Mouse (Mus musculus): ENCODE data around the gene Ptpn3. TPM values are rescaled to one million over a fixed set of nuclear protein-coding genes. Genes with fewer than 3 reads are reported as not detected.

Gene Ptpn3
- total RNA-seq (2021): 10 to 100 TPM; 24.2 to 36.4 TPM
- polyA plus RNA-seq (2012; rRNA removed): 5.3 and 9.0 TPM in 2 replicates
- long read RNA-seq, partial matches to known transcripts: 2 of 5 reads
- long read RNA-seq, other reads (novel, unspliced or antisense): 3 of 5 reads

DNA sequence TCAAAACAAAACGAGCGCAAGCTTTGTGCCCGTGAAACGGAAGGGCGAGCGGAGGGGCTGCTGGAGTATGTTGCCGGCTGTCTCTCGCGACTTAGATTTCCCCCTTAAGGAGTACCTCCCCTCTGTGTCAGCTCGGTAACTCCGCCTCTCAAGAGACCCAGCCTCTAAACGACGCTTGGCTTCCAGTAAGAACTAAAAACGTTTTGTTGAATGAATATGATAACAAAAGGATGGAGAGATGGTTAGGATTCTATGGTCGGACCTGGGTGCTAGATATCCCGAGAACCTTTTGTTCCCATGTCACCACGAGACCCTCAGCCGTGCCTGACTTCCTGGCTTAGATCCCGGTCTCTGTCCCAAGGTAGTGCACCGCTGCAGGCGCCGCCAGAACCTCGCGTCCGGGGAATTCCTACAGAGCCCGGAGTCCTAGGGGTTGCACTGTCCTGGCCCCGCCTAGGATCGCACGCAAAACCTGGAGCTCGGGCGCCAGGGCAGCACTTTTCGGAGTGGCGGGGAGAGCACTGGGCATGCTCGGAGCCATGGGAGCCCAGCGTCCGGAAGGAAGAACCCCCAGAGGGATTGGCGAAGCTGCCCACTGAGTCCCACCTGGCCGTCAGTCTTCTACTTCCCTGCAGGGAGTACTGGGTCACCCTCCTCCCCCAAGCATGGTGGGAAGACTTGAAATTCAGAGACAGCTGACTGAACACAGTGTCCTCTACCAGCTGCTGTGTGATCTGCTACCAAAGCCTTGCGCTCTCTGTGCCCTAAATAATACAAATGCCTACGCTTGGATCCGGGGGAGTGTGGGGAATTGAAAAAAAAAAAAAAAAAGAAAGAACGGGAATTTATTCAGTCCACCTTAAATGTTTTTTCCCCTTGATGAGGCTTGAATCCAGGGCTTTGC lies at the start of gene Ptpn3:
Gene Ptpn3, minus strand, starts transcription at position 428 of the 904 bp plus-strand sequence.
- DNase-seq: peak; percentile 96

DNA sequence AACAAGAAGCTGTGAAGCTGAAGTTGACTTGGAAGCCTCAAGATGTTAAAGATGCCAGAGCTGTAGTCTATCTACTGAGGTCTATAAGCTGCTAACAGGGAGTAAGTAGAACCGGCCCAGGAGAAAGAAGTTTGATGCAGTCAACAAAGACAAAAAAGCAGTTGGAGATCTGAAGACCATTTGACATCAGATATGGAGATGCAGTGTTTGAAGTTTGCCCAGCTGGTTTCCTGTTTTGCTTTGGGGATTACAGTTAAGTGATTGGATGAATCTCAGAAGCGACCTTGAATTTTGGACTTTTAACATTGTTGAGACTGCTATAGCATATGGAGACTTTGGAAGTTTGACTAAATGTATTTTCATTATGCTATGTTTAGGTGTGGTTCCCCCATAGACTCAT lies 48.9 kb upstream of the Ptpn3 start:
- DNase-seq: no peak

DNA sequence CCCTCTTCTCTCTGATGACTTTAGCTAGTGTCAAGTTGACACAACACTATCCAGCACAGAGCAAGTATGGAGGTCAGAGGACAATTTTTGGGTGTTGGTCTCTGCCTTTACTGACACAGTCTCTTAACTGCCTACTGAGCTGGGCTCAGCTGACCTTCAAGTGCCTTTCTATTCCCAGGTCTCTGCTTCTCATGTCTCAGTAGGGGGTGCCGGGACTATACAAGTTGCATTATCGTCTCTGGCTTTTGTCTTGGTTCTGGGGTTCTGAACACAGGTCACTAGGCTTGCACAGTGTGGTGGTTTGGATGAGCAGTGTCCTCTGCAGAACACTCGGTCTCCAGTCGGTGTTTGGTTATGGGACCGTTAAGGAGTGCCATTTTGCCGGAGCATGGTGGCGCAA lies 42.4 kb upstream of the Ptpn3 start:
- no peak for DNase-seq

DNA sequence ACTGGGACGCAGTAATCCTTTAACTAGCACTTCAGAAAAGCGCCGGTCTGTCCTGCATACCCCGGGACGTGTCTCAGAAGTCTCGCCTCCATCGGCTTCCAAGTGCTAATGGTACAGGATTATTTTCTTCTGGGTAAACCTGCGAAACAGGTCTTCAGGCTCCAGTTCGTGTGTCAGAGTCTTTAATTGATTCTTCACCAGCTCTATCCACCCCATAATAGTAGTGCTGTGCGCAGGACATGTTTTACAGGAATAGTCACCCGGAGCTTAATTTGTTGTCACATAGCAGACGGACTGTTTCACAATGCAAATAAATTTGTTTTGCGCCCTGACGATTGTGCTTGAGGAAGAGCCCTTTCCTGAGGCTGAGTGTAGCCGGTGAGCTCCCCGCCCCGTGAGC lies 37.3 kb upstream of the Ptpn3 start:
- no peak for DNase-seq

DNA sequence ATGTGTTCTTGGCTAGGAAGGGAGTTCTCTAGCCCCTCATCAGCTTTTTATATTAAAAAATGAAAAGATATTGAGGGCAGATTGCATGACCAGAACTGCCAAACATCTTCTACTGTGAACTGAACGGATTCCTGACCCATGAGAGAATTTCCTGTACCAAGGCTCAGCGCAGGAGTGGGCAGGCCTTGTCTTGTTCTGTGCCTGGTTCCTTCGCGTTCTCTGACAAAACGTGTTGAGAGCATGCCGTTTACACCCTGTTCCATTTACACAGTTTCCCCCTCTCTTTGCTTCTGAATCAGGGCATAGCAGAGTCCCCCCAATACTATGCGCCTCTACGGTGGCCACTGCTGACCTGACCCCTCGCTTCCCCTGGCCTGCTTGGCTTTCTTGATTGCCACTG lies 36.4 kb upstream of the Ptpn3 start:
- no peak for DNase-seq

DNA sequence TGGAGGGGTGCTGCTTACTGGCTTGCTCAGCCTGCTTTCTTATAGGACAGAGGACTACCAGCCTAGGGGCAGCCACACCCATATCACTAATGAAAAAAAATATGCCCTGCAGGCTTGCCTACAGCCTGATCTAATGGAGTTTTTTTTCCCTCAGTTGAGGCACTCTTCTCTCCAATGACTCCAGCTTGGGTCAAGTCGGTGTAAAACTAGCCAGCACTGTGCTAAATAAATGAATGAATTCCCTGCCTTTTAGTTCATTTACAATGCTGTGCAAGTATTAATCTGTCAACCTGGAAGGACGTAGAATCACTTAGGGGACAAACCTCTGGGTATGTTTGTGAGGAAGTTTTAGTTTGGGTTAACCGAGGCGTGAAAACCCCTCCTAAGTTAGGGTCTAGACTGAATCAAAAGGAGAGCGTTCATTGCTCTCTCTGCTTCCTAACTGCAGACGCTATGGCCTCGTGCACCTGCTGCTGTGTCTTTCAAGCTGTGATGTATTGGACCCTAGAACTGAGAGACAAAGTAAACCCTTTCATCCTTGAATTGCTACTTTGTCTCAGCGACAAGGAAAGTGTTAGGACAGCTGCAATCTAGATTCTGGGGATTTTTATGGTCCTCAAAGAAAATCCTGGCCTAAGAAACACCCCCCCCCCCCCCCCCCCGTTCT lies 33.5 kb upstream of the Ptpn3 start:
- no peak for DNase-seq

DNA sequence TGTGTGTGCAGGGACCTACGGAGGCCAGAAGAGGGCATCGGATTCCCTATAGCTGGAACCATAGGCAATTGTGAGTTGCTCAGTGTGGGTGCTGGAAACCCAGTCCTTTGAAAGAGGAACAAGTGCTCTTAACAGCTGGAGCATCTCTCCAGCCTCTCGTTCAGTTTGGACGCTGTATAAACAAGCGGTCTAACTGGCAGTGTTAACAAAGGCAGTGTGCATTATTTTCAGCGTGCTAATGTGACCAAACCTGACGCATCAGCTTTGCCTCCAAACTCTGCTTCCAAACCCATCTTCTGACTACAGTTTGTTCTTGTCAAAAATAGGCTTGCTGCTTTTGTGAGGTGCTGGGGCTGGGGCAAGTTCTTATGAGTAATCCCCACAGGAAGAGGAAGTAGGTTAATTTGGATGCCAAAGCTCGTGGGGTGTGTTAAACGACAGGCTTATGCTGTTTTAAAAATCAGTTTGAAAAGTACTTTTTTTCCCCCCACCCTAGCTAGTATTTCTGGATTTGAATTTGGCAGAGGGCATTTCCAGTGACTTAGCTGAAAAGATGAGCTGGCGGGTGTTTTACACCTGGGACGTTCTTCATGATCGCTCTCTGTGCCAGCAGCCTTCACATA lies 32.4 kb upstream of the Ptpn3 start:
- no peak for DNase-seq

DNA sequence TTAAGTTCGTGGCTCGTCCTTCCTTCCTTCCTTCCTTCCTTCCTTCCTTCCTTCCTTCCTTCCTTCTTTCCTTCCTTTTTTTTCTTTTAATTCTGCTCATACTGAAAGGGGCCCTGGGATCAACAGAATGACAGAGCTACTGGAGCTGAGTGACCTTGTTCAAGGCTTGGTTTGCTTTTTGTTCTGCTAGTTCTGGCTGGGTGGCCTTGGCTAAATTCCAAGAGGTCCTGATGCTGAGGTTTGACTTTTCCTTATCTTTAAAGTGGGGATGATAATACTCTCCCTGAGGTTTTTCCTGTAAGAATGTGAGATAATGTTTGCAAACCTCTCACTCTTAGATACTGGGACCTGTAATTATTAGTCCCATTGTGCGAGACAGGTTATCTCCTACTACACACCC lies 30.9 kb upstream of the Ptpn3 start:
- peak; percentile 82 for DNase-seq

DNA sequence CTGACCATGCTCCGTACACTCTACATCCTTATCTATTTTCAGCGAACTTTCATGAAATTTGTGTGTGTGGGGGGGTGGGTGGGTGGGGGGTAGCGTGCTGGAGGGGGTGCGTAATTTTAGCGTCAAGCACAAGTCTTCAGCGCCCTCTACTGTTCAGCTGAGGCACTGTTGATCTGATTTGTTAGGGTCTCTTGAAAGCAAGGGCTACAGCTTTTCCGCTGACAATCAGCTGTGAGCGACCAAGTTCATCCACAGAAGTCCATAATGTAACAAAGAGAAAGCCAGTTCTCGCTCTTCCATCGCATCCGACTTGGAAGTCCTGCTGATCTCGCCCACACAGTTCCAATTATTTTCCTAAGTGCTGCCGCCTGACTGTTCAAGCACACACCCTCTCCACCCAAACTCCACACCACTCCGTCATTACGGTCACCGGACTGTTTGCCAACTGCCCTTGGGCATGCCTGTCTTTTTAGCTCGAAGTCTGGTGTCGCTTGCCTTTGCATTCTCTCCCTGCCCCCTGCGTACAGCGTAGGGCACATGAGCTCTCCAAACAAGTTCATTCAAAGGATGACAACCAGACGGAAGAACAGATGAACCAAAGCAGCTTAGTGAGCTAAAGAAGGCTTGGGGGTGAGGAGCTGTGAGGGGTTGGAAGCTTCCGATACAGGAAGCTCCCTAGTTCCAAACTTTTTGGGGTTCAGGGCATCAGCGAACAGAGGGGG lies 19.1 kb upstream of the Ptpn3 start:
- peak; percentile 31 for DNase-seq

DNA sequence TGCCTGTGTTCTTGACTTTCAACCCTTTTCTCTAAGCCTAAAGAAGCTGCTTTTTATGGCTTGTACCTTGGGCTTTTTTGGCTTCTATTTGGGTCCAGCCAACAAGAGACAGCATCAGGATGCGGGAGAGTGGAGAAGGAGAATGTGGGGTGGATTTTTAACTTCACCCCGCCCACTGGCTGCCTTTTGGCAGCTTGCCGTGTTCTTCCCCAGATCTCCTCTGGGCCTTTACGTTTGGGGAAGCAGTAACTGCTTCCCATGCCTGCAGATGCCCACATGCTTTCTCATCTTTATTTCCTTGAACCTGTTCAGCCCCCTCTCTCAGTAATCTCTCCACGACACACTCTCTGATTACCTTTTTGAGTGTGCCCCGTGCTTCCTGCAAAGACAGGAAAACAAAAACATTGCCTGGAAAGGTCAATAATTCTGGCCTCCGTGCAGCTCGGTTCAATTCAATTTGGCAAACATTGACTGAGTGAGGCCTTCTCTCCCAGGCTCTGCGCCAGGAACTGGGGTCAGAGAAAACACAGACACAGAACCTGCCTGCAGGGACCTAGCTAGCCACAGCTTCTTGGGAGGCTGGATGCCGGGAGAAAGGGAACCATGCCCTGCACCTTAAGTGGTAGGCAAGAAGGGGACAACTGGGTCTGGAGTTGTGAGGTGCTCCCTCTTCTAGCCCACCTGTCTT lies 17.0 kb upstream of the Ptpn3 start:
- DNase-seq: peak; percentile 57

DNA sequence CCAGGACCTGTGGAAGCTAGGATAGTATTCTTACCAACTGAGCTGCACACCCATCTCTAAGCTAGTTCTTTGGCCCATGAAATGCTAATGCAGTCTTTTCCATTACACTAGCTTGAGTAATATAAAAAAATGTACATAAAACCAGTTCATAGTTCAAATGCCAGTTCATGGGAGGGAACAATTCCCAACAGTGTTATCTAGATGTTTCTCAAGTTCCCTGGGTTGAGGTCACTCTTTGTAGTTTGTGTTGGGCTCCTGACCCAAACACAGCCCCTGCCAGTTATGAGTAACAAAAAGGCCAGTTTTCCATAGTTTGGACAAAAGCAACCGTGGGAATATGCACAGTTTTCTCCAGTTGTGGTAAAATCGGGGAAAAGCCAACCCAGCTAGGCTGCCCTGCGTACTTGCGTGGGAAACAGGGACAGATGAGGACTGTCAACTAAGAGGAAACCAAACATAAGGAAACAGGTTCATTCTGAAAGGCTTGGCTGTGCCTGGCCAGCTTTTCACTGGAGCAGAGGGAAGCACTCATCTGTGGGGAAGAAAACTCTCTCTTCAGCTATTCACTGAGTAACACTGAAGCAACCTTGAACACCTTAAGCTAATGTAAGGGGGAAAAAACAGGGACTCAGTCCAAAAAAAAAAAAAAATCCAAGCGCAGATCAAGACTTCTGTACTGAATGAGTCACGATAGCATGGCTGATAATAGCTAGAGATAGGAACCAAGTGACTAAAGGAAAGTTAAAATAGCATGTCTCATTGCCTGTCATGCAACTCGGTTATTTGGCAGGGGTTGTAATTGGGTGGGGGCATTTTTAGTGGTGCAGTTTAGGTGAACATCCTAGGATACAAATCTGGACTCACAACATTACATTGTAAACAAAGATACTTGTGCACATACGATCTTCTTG lies 10.9 kb upstream of the Ptpn3 start:
- DNase-seq: no peak

DNA sequence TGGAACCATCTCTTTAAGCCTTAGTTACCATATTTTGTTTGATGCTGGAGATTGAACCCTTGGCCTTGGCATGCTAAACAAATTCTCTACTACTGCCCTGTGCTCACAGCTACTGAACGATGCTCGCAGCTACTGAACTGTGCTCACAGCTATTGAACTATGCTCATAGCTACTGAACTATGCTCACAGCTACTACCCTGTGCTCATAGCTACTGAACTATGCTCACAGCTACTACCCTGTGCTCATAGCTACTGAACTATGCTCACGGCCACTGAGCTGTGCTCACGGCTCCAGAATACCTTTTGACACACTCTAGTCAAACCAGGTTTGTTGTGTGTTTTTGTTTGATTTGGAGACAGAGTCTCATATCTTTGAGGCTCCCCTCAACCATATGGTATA lies 10.1 kb upstream of the Ptpn3 start:
- no peak for DNase-seq

DNA sequence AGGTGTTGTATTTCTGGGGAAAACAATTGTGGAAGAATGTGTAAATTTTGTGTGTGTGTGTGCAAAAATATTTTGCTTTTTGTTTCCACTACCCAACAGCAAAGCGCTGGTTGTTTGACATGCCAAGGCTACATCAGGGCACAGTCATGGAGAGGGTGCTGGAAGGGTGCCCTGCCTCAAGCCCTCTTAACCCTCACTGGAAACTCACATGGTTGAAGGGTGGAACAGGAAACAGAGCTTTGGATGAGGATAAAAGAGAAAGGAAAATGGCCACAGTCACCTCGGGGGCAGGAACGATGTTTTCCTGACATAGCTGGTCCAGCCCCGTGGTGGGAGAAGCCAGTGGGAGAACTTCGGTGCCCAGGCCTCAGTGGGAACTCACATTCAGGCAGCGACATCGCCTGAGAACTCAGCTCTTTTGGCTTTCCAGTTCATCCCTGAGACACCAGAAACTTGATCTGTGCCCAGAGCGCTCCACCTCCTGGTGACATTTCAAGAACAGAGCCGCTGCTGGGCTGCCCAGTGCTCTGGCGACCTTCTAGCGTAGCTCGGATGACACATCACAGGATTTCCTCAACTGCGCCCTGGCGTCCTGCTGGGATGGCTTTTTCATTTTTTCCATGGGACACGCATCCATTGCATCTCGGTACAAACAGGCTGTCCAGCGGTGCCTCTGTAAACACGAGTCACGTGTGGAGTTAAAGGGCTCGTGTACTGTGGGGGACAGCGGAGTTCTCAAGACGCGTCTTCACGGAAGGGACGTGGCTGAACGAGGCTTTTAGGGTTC lies 6.8 kb upstream of the Ptpn3 start:
- DNase-seq: peak; percentile 91

DNA sequence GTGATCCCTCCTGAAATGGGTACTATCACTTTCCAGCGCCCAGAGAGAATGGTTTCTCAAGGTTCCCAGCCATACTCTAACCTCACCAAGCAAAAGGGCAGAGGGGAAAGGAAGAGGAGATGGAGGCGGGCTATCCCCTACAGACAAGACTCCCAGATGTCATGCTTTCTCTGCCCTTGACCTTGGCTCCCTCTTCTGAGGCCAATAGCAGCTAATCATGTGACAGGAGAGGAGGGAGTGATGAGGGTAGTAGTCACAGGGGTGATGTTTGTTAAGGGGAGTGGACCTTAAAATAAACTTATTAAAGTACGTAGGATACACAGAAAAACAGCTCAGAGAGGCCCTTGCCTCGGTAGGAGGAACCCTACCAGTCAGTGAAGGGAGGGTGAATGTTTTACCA lies 6.1 kb upstream of the Ptpn3 start:
- peak; percentile 80 for DNase-seq

DNA sequence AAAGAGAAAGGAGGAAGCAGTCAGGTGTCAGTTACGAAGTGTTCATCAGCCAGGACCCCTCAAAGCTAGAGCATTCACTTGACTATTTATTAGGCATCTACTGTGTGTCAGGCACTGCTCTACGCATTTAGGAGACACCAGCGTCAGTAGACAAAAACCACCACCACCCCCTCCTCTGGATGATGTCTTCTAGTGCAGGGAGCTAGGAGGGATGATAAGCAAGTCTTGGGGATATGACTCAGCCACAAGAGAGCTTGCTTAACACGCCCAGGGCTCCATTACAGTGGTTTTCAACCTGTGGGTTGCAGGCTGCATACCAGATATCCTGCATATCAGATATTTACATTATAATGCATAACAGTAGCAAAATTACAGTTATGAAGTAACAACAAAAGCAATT lies 4.6 kb upstream of the Ptpn3 start:
- no peak for DNase-seq

DNA sequence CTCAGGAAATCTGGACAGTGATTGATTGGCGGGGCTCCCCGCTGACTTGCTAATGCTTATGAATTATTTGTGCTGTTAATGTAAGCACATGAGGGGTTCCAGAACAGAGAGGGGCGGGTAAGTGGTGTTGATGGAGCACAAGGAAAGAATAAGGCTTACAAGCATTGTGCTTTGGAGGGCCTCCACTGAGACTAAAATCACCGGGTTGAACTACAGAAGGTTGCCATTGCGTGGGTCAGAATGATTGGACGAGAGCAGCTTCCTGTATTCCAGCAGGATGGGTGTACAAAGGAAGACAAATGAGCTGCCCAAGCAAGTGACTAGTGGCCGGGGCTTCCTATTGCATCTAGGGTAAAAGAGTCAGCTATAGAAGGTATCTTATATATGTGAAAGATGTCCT lies 4.0 kb upstream of the Ptpn3 start:
- no peak for DNase-seq

DNA sequence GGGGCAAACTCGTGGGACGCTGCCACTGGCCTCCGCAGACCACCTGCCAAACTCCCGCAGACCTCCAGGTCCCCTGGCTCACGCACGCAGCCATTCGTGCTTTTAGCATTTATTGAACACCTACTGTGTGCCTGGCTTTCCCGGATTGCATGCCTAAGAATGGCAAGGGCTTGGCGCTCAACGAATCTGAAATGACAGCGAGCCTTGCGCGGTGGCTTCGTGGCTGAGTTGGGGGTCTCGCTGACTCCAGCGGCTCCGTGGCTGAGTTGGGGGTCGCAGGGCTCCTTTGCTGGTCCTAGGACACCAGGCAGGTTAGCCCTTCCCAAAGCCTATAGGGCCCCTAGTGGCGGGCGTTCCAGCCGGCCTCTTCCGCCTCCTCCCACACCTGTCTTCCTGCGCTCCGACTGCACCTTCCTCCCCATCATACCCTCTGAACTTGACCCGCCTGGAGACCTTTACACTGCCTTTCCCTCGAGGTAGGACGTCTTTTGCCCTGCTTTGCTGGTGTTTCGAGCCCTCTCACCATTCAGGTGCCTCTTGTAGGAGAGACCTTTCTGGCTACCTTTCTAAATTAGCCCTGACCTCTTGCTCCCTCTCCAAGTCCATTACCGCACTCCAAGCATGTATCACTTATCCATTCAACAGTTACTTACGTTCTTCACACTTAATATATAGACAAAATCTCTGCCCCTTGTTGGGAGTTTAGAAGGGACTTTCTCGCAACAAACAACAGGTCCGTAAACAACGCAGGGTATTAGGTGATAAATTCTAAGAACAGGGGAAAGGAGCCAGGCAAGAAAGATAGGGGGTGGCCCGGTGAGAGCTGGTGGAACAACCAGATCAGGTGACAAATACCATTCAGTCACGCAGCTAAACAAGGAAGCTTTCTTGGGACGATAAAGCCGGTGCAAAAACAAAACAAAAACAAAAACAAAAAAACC lies 898 bp downstream of the Ptpn3 start:
- DNase-seq: no peak

DNA sequence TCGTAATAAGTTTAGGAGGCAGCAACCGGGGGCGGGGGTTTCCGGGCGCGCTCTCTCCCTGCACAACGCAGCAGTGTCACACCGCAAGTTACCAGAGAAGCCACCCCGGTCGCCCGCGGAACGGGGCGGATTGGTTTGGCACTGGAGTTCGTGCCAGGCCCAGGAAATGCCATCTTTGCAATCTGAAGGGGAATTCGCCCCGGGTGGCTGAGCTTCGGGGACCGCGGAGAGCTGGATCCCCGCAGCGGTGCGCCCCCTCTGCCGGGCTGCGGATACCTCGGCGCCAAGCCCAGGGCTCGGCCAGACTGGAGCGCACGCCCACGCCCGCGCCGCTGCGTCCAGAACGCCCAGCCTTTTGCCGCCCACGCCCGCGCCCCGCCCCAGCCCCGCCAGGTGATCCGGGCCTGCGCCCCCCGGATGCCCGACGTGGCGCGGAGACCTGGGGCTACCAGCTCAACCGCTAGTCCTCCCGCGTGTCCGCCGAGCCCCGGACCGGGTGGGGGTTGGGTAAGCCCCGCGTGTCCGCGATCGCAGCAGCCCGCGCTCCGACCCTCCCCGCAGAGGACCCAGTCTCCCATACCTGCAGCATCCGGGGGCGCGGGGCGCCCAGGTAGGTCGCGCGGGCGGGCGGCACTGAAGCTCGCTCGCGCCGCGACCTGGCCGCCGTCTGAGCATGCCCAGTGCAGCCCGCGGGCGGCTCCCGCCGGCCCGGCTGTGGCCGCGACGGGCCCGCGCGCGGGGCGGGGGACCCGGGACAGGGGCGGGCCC lies 1.8 kb downstream of the Ptpn3 start:
- DNase-seq: peak; percentile 86

Measured in adrenal gland, adult 2 months (tissue).